Mouse (Mus musculus) stomach, postnatal 0 days (tissue): ENCODE measurements at regions not wholly inside any gene's neighbourhood (a gene's known extent, or its start where the extent isn't known, plus 50 kb on each side); places are given as distances from the start of the nearest gene placed in this dataset.

Source experiments
- CTCF ChIP-seq: IDR thresholded peaks from 2 replicates; pipeline ENCODE4 v1.5.1; 2016; ENCODE audit warnings: antibody characterized with exemption, low read depth, mild to moderate bottlenecking, moderate library complexity
- EP300 ChIP-seq: optimal IDR thresholded peaks from 2 replicates; pipeline ENCODE3; 2016; ENCODE audit warnings: antibody characterized with exemption

- TF ChIP-seq CTCF (no peak), EP300 (no peak)
These were observed 339.2 kb downstream of the Ankrd50 start for GRCm38 (mm10) chr3:38145444-38145843.
